Mouse (Mus musculus) CH12.LX (cell line): ENCODE results near the gene Tmem72. TPM values are rescaled to one million over a fixed set of nuclear protein-coding genes. Genes with fewer than 3 reads are reported as not detected.
A peak's percentile ranks its signal among the peaks of the same experiment; 100 is the strongest.

Experiments
- DNase-seq: peaks from one replicate; pipeline ENCODE4 v3.0.0-alpha.2; 2013; ENCODE audit errors: extremely low read depth
- H3K27ac ChIP-seq: 2 replicates; pipeline ENCODE4 v1.5.1; 2012; ENCODE audit warnings: low read depth, mild to moderate bottlenecking, control low read depth, moderate library complexity; ENCODE audit not compliant: insufficient read depth
- H3K27me3 ChIP-seq: replicated peaks from 2 replicates; pipeline ENCODE3; 2012; ENCODE audit warnings: inconsistent platforms
- H3K36me3 ChIP-seq, 2 experiments: replicated peaks in 1 of 2; 2 replicates each; pipeline versions ENCODE3 to v1.6.1; 2012; ENCODE audit warnings: inconsistent platforms in 1 of 2, low read length in 1 of 2, mild to moderate bottlenecking in 1 of 2, mixed read lengths in 1 of 2, moderate library complexity in 1 of 2; ENCODE audit not compliant: control insufficient read depth in 1 of 2, insufficient read depth in 1 of 2
- H3K4me1 ChIP-seq, 2 experiments: 2 replicates each; pipeline ENCODE4 v1.6.1; 2012; ENCODE audit warnings: inconsistent platforms in 1 of 2, moderate library complexity in 1 of 2; ENCODE audit not compliant: insufficient read depth in 2 of 2, control insufficient read depth in 1 of 2
- H3K4me2 ChIP-seq: 2 replicates; pipeline ENCODE4 v1.6.1; 2012; ENCODE audit warnings: low read depth, mild to moderate bottlenecking, control low read depth; ENCODE audit not compliant: poor library complexity, insufficient read depth, severe bottlenecking
- H3K4me3 ChIP-seq, 3 experiments: fragments of 150-350 bp in 1 of 3; sonication (generic) in 1 of 3; replicated peaks in 1 of 3; 2 replicates each; pipeline versions ENCODE3 to v1.5.1; 2011 to 2012; ENCODE audit warnings: low read depth in 2 of 3, low read length in 2 of 3, mild to moderate bottlenecking in 2 of 3, moderate library complexity in 2 of 3, control low read depth in 1 of 3, improper control_type of control experiment in 1 of 3, inconsistent platforms in 1 of 3, mixed read lengths in 1 of 3; ENCODE audit not compliant: poor library complexity in 1 of 3
- H3K79me2 ChIP-seq: replicated peaks from 2 replicates; pipeline ENCODE4 v1.6.1; 2012; ENCODE audit warnings: mild to moderate bottlenecking, moderate library complexity; ENCODE audit not compliant: control insufficient read depth, poor library complexity, insufficient read depth, severe bottlenecking; ENCODE audit errors: extremely low read depth
- H3K9ac ChIP-seq: 2 replicates; pipeline ENCODE4 v1.6.1; 2012; ENCODE audit warnings: low read depth, mild to moderate bottlenecking, control low read depth, moderate library complexity; ENCODE audit not compliant: insufficient read depth
- H3K9me3 ChIP-seq: replicated peaks from 2 replicates; pipeline ENCODE3; 2012; ENCODE audit warnings: low read length, inconsistent platforms, mixed read lengths
- BHLHE40 ChIP-seq: IDR thresholded peaks from 2 replicates; pipeline ENCODE4 v1.6.1; 2011; ENCODE audit warnings: mild to moderate bottlenecking, low read depth, low read length, improper control_type of control experiment
- CHD1 ChIP-seq: IDR thresholded peaks from 2 replicates; pipeline ENCODE4 v1.6.1; 2012; ENCODE audit warnings: low read depth, low read length, improper control_type of control experiment, inconsistent platforms
- CHD2 ChIP-seq: IDR thresholded peaks from 2 replicates; pipeline ENCODE4 v1.6.1; 2011; ENCODE audit warnings: low read length, improper control_type of control experiment
- CTCF ChIP-seq, 2 experiments: IDR thresholded peaks in 1 of 2; conservative IDR thresholded peaks in 1 of 2; 2 replicates each; pipeline ENCODE4 v1.5.1; 2011 to 2012; ENCODE audit warnings: low read depth in 2 of 2, low read length in 2 of 2, improper control_type of control experiment in 1 of 2, inconsistent platforms in 1 of 2, mild to moderate bottlenecking in 1 of 2, moderate library complexity in 1 of 2
- ELF1 ChIP-seq: IDR thresholded peaks from 2 replicates; pipeline ENCODE4 v1.6.1; 2014; ENCODE audit warnings: low read depth, mild to moderate bottlenecking, inconsistent platforms, low read length, improper control_type of control experiment
- EP300 ChIP-seq: IDR thresholded peaks from 2 replicates; pipeline ENCODE4 v1.6.1; 2011; ENCODE audit warnings: low read length, improper control_type of control experiment
- ETS1 ChIP-seq: conservative IDR thresholded peaks from 2 replicates; pipeline ENCODE4 v1.6.1; 2012; ENCODE audit warnings: low read depth, mild to moderate bottlenecking, inconsistent platforms, low read length, improper control_type of control experiment, moderate library complexity
- GABPA ChIP-seq: IDR thresholded peaks from 2 replicates; pipeline ENCODE4 v1.6.1; 2012; ENCODE audit warnings: low read depth, low read length, improper control_type of control experiment, inconsistent platforms; ENCODE audit not compliant: insufficient replicate concordance
- HCFC1 ChIP-seq: IDR thresholded peaks from 2 replicates; pipeline ENCODE4 v1.6.1; 2012; ENCODE audit warnings: low read depth, mild to moderate bottlenecking, inconsistent platforms, low read length, improper control_type of control experiment
- IRF4 ChIP-seq: IDR thresholded peaks from 2 replicates; pipeline ENCODE4 v1.6.1; 2014; ENCODE audit warnings: low read depth, mild to moderate bottlenecking, inconsistent platforms, low read length, improper control_type of control experiment
- JUN ChIP-seq: IDR thresholded peaks from 2 replicates; pipeline ENCODE4 v1.6.1; 2011; ENCODE audit warnings: low read depth, mild to moderate bottlenecking, low read length, improper control_type of control experiment, moderate library complexity; ENCODE audit not compliant: insufficient read depth
- JUND ChIP-seq: conservative IDR thresholded peaks from 2 replicates; pipeline ENCODE4 v1.6.1; 2011; ENCODE audit warnings: low read depth, low read length, improper control_type of control experiment
- KAT2A ChIP-seq: IDR thresholded peaks from 2 replicates; pipeline ENCODE4 v1.6.1; 2012; ENCODE audit warnings: low read length, improper control_type of control experiment, inconsistent platforms; ENCODE audit not compliant: insufficient replicate concordance
- MAFK ChIP-seq: IDR thresholded peaks from 2 replicates; pipeline ENCODE4 v1.6.1; 2011; ENCODE audit warnings: low read length, improper control_type of control experiment; ENCODE audit not compliant: insufficient replicate concordance
- MAX ChIP-seq: IDR thresholded peaks from 2 replicates; pipeline ENCODE4 v1.6.1; 2011; ENCODE audit warnings: low read length, improper control_type of control experiment
- MAZ ChIP-seq: IDR thresholded peaks from 2 replicates; pipeline ENCODE4 v1.6.1; 2012; ENCODE audit warnings: low read depth, mild to moderate bottlenecking, inconsistent platforms, low read length, improper control_type of control experiment, moderate library complexity
- MEF2A ChIP-seq: IDR thresholded peaks from 2 replicates; pipeline ENCODE4 v1.6.1; 2014; ENCODE audit warnings: low read depth, mild to moderate bottlenecking, inconsistent platforms, low read length, improper control_type of control experiment, borderline replicate concordance
- MXI1 ChIP-seq: IDR thresholded peaks from 2 replicates; pipeline ENCODE4 v1.6.1; 2011; ENCODE audit warnings: mild to moderate bottlenecking, low read depth, low read length, improper control_type of control experiment
- MYC ChIP-seq: IDR thresholded peaks from 2 replicates; pipeline ENCODE4 v1.6.1; 2011; ENCODE audit warnings: low read depth, mild to moderate bottlenecking, improper control_type of control experiment, low read length
- NELFE ChIP-seq: IDR thresholded peaks from 2 replicates; pipeline ENCODE4 v1.6.1; 2011; ENCODE audit warnings: low read depth, low read length, improper control_type of control experiment
- NRF1 ChIP-seq: IDR thresholded peaks from 2 replicates; pipeline ENCODE4 v1.6.1; 2014; ENCODE audit warnings: low read depth, mild to moderate bottlenecking, inconsistent platforms, low read length, improper control_type of control experiment, moderate library complexity
- POLR2AphosphoS2 ChIP-seq: IDR thresholded peaks from 2 replicates; pipeline ENCODE4 v1.6.1; 2011; ENCODE audit warnings: low read depth, low read length, improper control_type of control experiment
- RCOR1 ChIP-seq: conservative IDR thresholded peaks from 2 replicates; pipeline ENCODE4 v1.6.1; 2012; ENCODE audit warnings: low read depth, mild to moderate bottlenecking, inconsistent platforms, low read length, improper control_type of control experiment
- SIN3A ChIP-seq: IDR thresholded peaks from 2 replicates; pipeline ENCODE4 v1.6.1; 2012; ENCODE audit warnings: low read length, improper control_type of control experiment, inconsistent platforms
- TBP ChIP-seq: conservative IDR thresholded peaks from 2 replicates; pipeline ENCODE4 v1.6.1; 2011; ENCODE audit warnings: low read depth, low read length, improper control_type of control experiment
- TCF12 ChIP-seq: IDR thresholded peaks from 2 replicates; pipeline ENCODE4 v1.6.1; 2014; ENCODE audit warnings: low read depth, mild to moderate bottlenecking, inconsistent platforms, low read length, improper control_type of control experiment
- UBTF ChIP-seq: IDR thresholded peaks from 2 replicates; pipeline ENCODE4 v1.6.1; 2012; ENCODE audit warnings: low read depth, mild to moderate bottlenecking, inconsistent platforms, low read length, improper control_type of control experiment, moderate library complexity
- USF1 ChIP-seq: IDR thresholded peaks from 2 replicates; pipeline ENCODE4 v1.6.1; 2014; ENCODE audit warnings: low read depth, mild to moderate bottlenecking, inconsistent platforms, low read length, improper control_type of control experiment
- USF2 ChIP-seq: conservative IDR thresholded peaks from 2 replicates; pipeline ENCODE4 v1.6.1; 2011; ENCODE audit warnings: low read depth, low read length, improper control_type of control experiment
- ZC3H11A ChIP-seq: IDR thresholded peaks from 2 replicates; pipeline ENCODE4 v1.6.1; 2012; ENCODE audit warnings: low read depth, mild to moderate bottlenecking, inconsistent platforms, low read length, improper control_type of control experiment
- ZMIZ1 ChIP-seq: IDR thresholded peaks from 2 replicates; pipeline ENCODE4 v1.6.1; 2012; ENCODE audit warnings: low read depth, mild to moderate bottlenecking, inconsistent platforms, low read length, improper control_type of control experiment
- ZNF384 ChIP-seq: IDR thresholded peaks from 2 replicates; pipeline ENCODE4 v1.6.1; 2012; ENCODE audit warnings: low read depth, low read length, improper control_type of control experiment, inconsistent platforms
- dilution Hi-C: fragments of 300-500 bp; cut with MboI; formaldehyde crosslinking; loops from 2 replicates; pipeline ENCODE4 v1.14.3; 2020; ENCODE audit warnings: low sequenced_read_pairs; ENCODE audit not compliant: extremely low pct_unique_long_range_greater_than_20kb, extremely low pct_ligation_motif_present
- in situ Hi-C: fragments of 300-500 bp; cut with MboI; formaldehyde crosslinking; loops from 3 replicates; pipeline ENCODE4 v1.14.3; 2019; ENCODE audit warnings: low sequenced_read_pairs, low pct_ligation_motif_present, low pct_unique_long_range_greater_than_20kb, mixed read lengths
- polyA plus RNA-seq: library from polyadenylated mRNA; unstranded; fragments of >175 nt; gene quantifications from 2 replicates; pipeline ENCODE4 v1.2.1, GENCODE M21; 2012; ENCODE audit warnings: low read depth; ENCODE audit not compliant: insufficient read length
- total RNA-seq, 2 experiments: library from RNA; depleted of rRNA; stranded (reverse); fragments of 300-350 nt in 1 of 2; fragments of >200 nt in 1 of 2; gene quantifications; 2 replicates each; pipeline ENCODE4 v1.2.3; 2012 to 2014

Gene Tmem72
- total and polyA plus RNA-seq, 3 experiments, result 0.01 to 0.04 (median 0.01) TPM

DNA sequence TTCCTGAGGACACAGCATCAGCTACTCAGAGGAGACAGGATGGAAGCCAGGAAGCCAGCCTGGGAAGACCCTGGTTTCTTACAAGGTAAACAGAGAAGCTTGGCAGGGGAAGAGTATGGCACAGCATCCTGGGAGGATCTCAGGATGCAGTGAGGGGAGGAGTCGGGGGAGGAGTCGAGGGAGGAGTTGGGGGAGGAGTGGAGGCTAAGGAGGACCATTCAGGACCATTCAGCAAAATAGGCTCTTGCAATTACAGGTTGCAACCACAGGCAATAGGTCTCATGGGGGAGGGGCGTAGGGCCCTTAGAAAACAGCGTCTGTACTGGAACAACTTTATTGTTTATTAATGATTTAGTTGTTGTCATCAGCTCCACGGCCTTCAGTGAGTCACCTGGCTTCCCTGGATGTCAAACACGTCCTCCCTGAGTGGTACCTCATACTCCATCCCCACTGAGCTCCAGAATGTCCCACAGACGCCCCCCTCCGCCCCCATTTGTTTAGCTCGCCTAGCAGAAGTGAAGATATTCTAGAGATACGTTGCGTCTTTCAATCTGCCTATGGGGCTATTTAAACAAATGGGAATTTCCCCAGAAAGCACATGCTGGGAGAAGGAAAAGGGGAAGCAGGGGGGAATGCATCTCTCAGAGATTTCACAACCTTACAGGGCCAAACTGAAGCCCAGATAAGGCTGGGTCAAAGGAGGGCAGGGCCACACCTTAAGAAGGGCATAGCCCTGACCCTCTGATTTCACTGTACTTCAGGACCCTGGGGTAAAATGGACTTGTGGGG is 47.8 kb downstream of the Tmem72 start (continued):
- 0 out of 2 replicates have a peak, but pooled peaks have one; percentile 3 for TF ChIP-seq CHD1
- TF ChIP-seq NRF1, result no peak
- TF ChIP-seq ZNF384, result no peak
- no peak for TF ChIP-seq ELF1
- no peak for TF ChIP-seq TBP
- TF ChIP-seq BHLHE40, result peak; percentile 43; the same call in 1 of the 2 replicates
- TF ChIP-seq ZC3H11A, result no peak
- TF ChIP-seq HCFC1, result no peak
- TF ChIP-seq JUND, result no peak
- no peak for TF ChIP-seq CTCF (conservative IDR thresholded peaks at IDR 0.05 in 1 of 2, IDR thresholded peaks at IDR 0.05 in 1 of 2; ENCODE audit: low read depth in 2 of 2, low read length in 2 of 2)
- no peak for TF ChIP-seq ZMIZ1
- peak; percentile 80 for TF ChIP-seq CHD2
- no peak for TF ChIP-seq MAZ
- no peak for TF ChIP-seq POLR2AphosphoS2
- TF ChIP-seq USF1, result no peak
- no peak for TF ChIP-seq UBTF
- no peak; the same call in 1 of the 2 replicates for TF ChIP-seq ETS1

DNA sequence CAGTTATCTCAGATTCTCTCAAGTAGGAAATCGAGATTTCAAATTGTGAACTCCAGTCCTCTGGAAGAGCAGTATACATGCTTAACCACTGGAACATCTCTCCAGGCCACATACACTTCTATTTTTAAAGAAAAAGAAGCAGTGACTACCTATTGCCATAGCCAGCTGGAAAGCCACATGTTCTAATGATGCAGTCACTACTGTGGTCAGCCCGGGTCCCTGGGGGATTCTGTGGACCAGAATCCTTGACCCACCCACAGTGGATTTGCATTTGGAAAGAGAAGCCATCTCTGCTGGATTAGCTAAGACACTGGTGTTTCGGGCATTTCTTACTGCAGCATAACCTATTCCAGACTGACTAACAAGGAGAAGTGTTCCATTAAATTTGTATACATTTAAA is 49.3 kb downstream of the Tmem72 start:
- Histone ChIP-seq H3K4me2 (peak overlapping the region; percentile 53; the same call in 1 of the 2 replicates), H3K4me3 (no peak overlapping the region), H3K36me3 (peaks cover 17 to 52% of the 10 kb centered on the region in 2 experiments), H3K9me3 (no peaks in the 10 kb centered on the region), H3K9ac (no peak overlapping the region), H3K79me2 (peaks cover 77% of the 10 kb centered on the region), H3K27me3 (no peaks in the 10 kb centered on the region), H3K4me1 (peaks cover 34 to 86% of the 10 kb centered on the region in 2 experiments), H3K27ac (0 out of 2 replicates have a peak overlapping the region, but pooled peaks have one; percentile 16)
- TF ChIP-seq MAFK (peak; percentile 65; the same call in 1 of the 2 replicates), ETS1 (peak; percentile 94), CHD2 (peak; percentile 14; the same call in 1 of the 2 replicates), GABPA (no peak), BHLHE40 (peak; percentile 71; the same call in 1 of the 2 replicates), MAX (peak; percentile 74), NELFE (no peak), USF1 (no peak), MXI1 (0 out of 2 replicates have a peak, but pooled peaks have one; percentile 43), KAT2A (0 out of 2 replicates have a peak, but pooled peaks have one; percentile 60), JUN (peak; percentile 22; the same call in 1 of the 2 replicates), MYC (peak; percentile 73), TCF12 (peak; percentile 80), RCOR1 (0 out of 2 replicates have a peak, but pooled peaks have one; percentile 22), IRF4 (peak; percentile 55), EP300 (peak; percentile 84), USF2 (no peak), TBP (0 out of 2 replicates have a peak, but pooled peaks have one; percentile 21), MEF2A (peak; percentile 80; the same call in 1 of the 2 replicates), SIN3A (peak; percentile 81), CHD1 (no peak; the same call in 1 of the 2 replicates)
- dilution Hi-C loops, result no loop called here
- in situ Hi-C loops, result no loop called here
- DNase-seq, result peak; percentile 91
